Mouse (Mus musculus) ovary, postnatal 14 days (tissue): ENCODE measurements around the gene Notch3.
"Not testable (repeated sequence)": the region's sequence is repeated elsewhere in the genome, so short reads cannot be mapped to it uniquely, and the experiment has no call there.

Experiments used
- DNase-seq: peaks from one replicate; pipeline ENCODE4 v3.0.0; 2022; ENCODE audit warnings: low spot score

The Notch3 gene

DNA sequence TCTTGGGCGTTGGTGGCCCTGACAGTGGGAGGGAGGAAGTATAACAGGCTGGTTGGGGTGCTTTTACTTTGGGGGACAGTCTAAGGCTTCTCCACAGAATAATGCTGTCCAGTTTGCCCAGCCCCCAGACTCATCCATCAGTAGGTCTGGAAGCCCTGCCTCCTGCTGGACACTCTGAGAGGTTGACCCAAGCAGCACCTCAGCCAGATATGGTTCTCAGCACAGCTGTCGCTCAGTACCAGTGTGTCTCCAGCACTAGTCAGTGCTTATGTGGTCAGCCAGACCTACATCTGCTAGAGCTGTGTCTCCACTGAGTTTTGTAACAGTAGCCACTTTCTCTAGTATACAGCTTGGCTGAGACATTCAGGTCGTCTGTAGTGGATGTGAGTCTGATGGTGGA, 48.2 kb downstream of the Notch3 start:
- DNase-seq: no peak

DNA sequence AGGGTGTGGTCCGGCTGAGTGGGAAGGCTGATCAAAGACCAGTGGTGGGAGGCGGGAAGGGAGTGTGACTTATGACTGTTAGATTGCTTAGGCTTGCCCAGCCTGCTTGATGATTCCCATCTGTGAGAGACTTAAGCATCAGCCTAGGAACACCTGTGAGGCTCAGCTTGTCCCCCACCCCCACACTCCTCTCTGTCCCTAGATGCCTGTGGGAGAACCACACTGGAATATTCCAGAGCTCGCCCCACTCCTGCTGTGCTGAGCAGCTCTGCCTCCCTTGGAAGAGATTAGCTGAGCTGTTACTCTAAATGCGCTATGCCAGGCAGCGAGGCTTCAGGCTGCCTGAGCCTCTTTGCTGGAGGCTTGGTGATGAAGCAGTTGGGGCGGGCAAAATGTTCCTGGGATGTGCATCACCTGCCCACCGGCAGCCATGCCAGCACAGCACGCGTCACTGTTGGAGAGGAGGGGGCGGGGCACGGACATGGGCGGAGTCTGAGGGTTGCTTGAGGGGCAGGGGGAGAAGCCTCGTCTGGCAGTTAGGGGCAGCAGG, 48.7 kb downstream of the Notch3 start:
- not testable (repeated sequence) for DNase-seq

DNA sequence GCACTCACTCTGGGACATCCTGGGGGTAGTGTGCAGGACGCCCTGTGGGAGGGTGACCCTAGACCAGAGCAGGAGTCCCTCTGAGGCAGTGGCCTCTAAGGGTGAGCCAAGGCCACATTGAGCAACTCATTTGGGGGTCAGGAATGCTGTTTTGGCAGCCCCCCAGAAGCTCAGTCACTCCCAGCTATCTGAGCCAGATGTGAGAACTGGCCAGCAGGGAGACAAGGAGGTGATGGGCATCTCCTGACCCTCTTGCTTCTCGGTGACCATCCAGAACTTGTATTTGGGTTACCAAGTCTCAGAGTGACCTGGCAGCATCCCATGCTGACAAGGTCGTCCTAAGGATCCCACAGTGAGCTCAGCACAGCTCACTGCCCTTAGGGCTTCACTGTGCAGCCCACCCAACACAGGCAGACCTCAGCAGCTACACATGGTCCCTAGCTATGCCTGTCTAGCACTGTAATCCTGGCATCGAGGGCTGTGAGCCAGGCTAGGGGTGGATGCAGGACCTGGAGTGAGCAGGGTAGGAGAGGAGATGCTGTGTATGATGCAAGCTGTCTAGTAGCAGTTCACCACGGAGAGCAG, 49.3 kb downstream of the Notch3 start:
- no peak for DNase-seq

GRCm38 (mm10) chr17:32116586-32117286, 49.9 kb downstream of the Notch3 start:
- no peak for DNase-seq

- DNase-seq: not testable (repeated sequence)
These were observed 52.2 kb downstream of the Notch3 start for GRCm38 (mm10) chr17:32114486-32114885.

DNA sequence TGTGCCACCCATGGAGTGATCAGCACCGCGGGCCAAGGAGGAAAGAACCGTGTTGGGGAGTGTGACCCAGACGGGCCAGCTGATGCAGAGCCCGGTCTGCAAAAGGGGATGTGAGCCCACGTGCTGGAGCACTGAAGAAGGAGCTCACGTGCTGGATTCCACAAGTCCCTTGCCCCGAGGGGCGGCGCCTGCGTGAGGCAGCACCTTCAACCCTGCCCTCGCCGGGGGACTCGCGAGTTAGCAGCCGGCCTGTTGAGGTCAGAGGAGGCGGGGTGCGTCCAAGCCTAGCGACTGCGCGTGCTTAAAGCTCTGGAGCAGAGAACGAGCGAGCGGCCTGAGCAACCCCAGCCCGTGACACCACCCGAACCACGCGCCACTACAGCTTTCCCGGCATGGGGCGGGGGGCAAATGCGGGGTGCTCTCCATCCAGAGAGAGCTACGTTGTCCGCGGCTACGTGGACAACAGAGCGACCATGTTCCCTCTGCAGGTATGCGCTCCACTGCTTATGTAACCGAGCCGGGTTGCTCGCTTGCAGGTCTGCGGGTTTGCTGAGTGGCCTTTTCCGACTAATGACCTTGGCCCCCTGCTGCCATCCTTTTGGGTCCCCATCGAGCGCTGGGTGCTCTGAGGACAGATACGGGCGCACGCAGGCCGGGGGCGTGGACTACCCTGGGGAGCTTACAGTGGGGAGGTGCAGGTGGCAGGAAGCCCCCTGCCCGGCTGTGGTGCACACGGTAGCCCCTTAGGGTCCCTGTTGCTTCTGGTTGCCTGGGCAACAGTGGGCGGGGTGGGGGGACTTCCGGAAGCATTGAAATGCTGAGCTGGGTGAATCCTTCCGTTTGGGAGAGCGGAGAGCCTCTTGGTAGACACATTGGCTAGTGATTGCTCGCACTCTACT, 52.9 kb downstream of the Notch3 start:
- no peak for DNase-seq

GRCm38 (mm10) chr17:32113255-32113522, 53.5 kb downstream of the Notch3 start:
- no peak for DNase-seq

DNA sequence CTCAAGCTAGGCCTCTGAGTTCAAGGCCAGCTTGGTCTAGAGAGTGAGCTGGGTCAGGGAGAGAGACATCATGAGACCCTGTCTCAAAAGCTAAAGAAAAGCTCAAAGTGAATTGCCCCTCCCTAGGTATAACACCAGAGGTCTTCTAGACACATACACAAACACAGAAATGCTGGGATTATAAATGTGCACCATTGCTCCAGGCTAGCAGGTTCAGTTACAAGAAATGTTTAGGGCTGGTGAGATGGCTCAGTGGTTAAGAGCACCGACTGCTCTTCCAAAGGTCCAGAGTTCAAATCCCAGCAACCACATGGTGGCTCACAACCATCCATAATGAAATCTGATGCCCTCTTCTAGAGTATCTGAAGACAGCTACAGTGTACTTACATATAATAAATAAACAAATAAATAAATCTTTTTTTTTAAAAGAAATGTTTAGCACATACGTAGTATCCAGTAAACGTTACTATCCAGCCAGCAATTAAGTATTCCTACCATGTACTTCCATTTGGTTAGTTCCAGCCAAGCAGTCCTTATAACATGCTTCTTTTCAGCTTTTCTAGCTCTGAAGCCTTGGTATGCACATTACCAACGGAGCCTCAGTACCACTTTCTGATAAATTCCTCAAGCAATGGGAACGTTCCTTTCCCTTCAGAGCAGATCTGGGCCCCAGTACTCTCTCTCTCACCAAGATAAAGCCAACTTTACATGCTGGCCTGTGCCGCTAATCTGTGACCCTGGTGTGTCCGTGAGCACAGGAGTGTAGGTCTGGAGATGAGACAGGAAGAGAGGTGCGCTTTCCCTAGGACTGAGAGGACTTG, 54.0 kb downstream of the Notch3 start:
- DNase-seq: no peak

DNA sequence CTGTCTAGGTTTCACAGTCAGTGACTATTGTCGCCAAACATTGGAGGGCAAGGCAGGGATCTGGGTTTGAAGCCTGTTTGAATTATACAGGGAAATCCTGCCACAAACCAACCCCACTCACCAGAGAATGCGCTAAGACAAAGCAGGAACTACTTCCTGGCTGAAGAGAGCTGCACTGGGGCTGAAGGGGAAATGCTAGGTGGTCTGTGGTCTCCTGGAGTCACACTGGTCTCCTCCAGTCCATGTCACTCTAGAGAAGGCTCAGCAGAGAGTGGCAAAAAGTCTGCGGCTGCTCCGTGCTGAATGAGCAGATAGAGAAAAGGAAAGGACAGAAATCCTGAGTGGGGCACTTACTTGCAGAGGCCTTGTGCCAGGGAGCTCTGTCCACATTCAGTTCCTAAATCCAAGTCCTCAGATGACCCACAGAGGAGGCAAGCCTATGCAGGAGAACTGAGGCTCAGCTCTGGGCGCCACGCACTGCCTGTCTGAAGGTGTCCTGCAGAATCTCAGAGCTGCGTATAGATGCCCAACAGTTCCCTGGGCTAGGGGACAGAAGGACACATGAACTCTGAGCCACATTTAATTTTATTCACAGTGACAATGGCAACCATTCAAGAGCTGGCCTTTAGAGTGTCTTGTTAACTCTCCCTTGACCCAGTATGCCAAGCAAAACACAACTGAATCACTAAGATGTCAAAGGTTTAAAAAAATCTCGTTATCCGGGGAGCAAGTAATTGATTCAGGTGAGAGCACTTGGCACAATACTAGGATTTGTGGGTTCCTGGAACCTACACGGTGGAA, 55.5 kb downstream of the Notch3 start:
- DNase-seq: no peak

GRCm38 (mm10) chr17:32110424-32110823, 56.2 kb downstream of the Notch3 start:
- no peak for DNase-seq

DNA sequence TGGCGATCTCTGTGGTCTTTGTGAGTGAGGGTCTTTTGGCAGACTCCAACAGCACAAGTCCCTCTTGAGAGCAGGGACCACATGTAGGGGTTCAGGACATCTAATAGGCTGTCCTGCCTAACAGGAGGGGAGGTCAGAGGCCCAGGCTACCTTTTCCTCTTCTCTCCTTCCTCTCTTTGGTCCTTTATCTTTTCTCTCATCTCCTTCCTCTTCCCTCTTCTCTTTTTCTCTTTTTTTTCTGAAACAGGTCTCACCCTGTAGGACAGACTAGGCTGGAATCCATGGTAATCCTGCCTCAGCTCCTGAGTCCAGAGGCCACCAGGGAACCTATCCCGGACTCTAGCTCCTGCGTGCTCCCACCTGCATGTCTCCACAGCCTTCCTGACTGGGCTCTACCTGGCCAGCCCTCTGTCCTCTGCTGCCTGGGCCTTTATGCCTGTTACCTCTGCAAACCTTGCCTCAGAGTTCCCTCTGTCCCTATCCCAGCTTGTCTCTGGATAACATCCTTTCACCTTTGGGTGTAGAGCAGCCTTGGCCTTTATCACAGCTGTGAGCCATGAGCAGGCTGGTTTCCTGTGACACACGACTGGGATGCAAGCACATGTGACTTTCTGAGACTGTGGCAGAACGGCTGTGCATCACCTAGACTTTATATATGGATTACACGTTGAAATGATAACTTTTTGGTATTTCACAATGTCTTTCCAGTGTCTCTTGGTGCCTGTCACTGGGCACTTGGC, 57.3 kb downstream of the Notch3 start:
- no peak for DNase-seq

- not testable (repeated sequence) for DNase-seq
These were observed 58.2 kb downstream of the Notch3 start for GRCm38 (mm10) chr17:32108320-32109011.

DNA sequence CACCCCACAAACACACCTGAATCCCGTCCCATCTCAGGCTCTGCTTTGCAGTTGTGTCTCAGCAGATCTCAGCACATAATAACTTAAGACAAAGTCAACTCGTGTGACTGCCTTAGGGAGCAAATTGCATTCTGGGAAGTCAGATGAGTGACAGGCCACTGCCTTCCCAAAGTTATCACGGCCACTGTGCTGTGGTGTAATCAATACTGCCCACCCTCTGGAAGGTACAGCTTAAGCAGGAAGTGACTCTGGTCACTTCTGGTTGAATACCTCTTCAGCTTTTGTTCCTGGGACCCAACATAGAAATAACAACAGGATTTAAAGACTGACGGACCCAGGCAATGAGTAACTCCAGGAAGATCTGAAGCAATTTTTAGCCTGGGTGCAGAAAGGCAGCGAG, 58.8 kb downstream of the Notch3 start:
- no peak for DNase-seq

DNA sequence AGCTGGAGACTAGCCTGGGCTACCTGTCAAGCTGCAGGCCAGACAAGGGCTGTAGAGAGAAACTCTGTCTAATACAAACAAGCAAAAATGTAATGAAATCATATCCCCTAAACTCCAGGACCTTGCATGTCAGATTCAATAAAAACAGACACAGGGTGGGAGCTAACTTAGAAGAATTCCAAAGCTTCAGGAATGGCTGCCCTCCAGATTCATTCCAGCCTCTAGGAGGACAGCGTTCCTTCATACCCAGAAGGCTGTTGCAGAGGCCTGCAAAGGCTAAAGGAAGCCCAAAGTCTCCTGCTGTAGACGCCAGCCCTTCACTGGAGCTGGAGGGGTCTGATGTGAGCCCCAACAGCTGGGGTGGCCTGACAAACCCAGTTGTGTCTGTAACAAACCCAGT, 60.3 kb downstream of the Notch3 start:
- DNase-seq: no peak

- no peak for DNase-seq
These were observed 63.6 kb downstream of the Notch3 start for GRCm38 (mm10) chr17:32103054-32103453.

DNA sequence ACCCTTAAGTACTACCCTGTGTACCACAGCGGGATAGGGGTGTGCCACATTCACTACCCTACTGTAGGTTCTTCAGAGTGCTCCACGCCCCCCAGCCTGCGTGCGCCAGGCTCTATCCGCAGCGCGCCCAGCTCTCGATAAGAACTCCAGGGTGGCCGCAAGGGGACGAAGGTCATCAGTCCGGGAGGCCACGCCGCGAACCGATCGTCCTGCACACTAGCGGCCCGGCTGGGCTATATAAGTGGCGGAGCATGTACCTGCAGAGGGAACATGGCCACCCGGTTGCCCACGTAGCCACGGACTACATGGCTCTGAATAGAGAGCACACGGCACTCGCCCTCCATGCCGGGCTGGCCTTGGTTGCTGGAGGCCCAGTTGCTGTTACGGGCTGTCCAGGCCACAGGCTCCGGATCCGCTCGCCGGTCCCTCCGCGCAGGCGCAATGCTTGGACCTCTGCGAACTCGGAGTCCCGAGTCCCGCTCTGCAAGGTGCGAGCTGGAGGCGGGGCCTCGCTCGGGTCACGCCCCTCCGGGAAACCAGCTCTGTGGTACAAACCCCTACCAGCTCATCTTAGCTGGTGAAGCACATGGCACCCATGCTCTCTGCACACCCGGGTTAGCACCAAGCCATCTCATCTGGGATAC, 66.6 kb downstream of the Notch3 start:
- DNase-seq: no peak

DNA sequence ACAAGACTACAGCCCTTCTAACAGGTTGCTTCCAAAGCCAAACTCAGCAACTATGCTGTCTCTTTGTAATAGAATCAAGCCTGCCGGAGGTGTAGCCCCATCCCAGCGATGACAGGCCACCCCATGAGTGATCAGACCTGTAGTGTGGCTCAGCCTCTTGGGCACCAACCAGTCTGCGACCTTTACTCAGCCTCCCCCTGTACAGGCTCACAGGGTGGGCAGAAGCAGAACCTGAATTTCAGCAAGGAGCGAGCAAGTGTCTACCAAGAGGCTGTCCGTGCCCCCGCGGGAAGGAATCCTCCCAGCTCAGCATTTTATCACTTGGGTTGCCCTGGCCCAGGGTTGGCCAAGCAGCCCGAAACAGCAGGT, 67.1 kb downstream of the Notch3 start:
- no peak for DNase-seq

- not testable (repeated sequence) for DNase-seq
These were observed 67.7 kb downstream of the Notch3 start for GRCm38 (mm10) chr17:32098905-32099304.

- no peak for DNase-seq
These were observed 69.0 kb downstream of the Notch3 start for GRCm38 (mm10) chr17:32097676-32098075.
